ENCODE assay signal across 9 mouse cellular contexts in genomic region chr15:81554558-81555297, GRCm38 (mm10). TPM values are rescaled to one million over a fixed set of nuclear protein-coding genes. Genes with fewer than 3 reads are reported as not detected.
DNase-seq lines count a peak whose midpoint lies in the region; ATAC-seq and TF ChIP-seq lines count a peak whose summit lies in the region.
"Had no signal": no experiment of that assay in that cellular context is flagged by ENCODE, and none has a peak within 500 bp of the region (broad histone marks: within the 10 kb centered on the region; RNA-seq: fewer than 3 reads in every experiment).

No protein-coding gene starts in this region.

- no peak for TF ChIP-seq POLR2A in cerebellum, adult 2 months (IDR thresholded peaks at IDR 0.05; ENCODE audit: borderline replicate concordance, insufficient read depth, low read length)

- no peaks in the 10 kb centered on the region for H3K9me3 ChIP-seq in limb, embryonic 10.5 days (replicated peaks)
- no peaks in the 10 kb centered on the region for H3K9me3 ChIP-seq in liver, embryonic 12.5 days (replicated peaks)

- intact Hi-C loops in heart, postnatal 10 days (cut with DNase I), result no loop called here

- H3K4me1 ChIP-seq in limb, embryonic 10.5 days, result peaks cover 9% of the 10 kb centered on the region
- H3K4me1 ChIP-seq in liver, embryonic 12.5 days, result peaks cover 7% of the 10 kb centered on the region; the same call in 1 of the 2 replicates
- H3K4me1 ChIP-seq in cerebellum, adult 2 months (ENCODE audit: control insufficient read depth, insufficient read depth, low read length), result no peaks in the 10 kb centered on the region

- no peak for TF ChIP-seq CTCF in C2C12 (IDR thresholded peaks at IDR 0.05; ENCODE audit: control insufficient read depth, insufficient read depth, insufficient read length)
- TF ChIP-seq CTCF in cerebellum, adult 2 months (IDR thresholded peaks at IDR 0.05; ENCODE audit: borderline replicate concordance, insufficient read depth, low read depth, low read length), result no peak

- H3K4me3 ChIP-seq in C2C12 (ENCODE audit: insufficient read depth, poor library complexity, severe bottlenecking), result no peak overlapping the region
- H3K4me3 ChIP-seq in limb, embryonic 10.5 days, result no peak overlapping the region
- no peak overlapping the region for H3K4me3 ChIP-seq in liver, embryonic 12.5 days
- no peak overlapping the region for H3K4me3 ChIP-seq in cerebellum, adult 2 months (replicated peaks; ENCODE audit: insufficient read depth, low read depth, low read length)
- H3K4me3 ChIP-seq: erythroblast, embryonic 14.5 days had no signal

- H3ac ChIP-seq in C2C12 (ENCODE audit: control insufficient read depth, insufficient read length, low read depth), result no peak overlapping the region

- H3K79me3 ChIP-seq in C2C12 (ENCODE audit: low read depth), result no peaks in the 10 kb centered on the region

- no peak overlapping the region for H3K27ac ChIP-seq in limb, embryonic 10.5 days
- H3K27ac ChIP-seq in liver, embryonic 12.5 days, result no peak overlapping the region
- no peak overlapping the region for H3K27ac ChIP-seq in cerebellum, adult 2 months (ENCODE audit: insufficient read depth, low read length)

- no peak for ATAC-seq in liver, embryonic 12.5 days

- no peaks in the 10 kb centered on the region for H3K36me3 ChIP-seq in C2C12 (ENCODE audit: control insufficient read depth, insufficient read depth)
- no peaks in the 10 kb centered on the region for H3K36me3 ChIP-seq in limb, embryonic 10.5 days
- no peaks in the 10 kb centered on the region for H3K36me3 ChIP-seq in liver, embryonic 12.5 days

- no peaks in the 10 kb centered on the region for H3K79me2 ChIP-seq in C2C12 (ENCODE audit: control insufficient read depth, insufficient read depth)

- no peaks in the 10 kb centered on the region for H3K27me3 ChIP-seq in C2C12 (ENCODE audit: control insufficient read depth, insufficient read depth, insufficient read length)
- H3K27me3 ChIP-seq in limb, embryonic 10.5 days (ENCODE audit: low read depth, poor library complexity, severe bottlenecking), result no peaks in the 10 kb centered on the region
- H3K27me3 ChIP-seq in liver, embryonic 12.5 days (replicated peaks), result no peaks in the 10 kb centered on the region
- no peaks in the 10 kb centered on the region for H3K27me3 ChIP-seq in cerebellum, adult 2 months (ENCODE audit: control insufficient read depth, insufficient read depth, low read length)

- no peak overlapping the region for H3K4me2 ChIP-seq in liver, embryonic 12.5 days

- no peak overlapping the region for H3K9ac ChIP-seq in liver, embryonic 12.5 days

- 48% methylated on average over 18 of the region's 18 CpGs for WGBS in limb, embryonic 10.5 days
- WGBS in liver, embryonic 12.5 days (ENCODE audit: insufficient replicate concordance), result 66% methylated on average over 18 of the region's 18 CpGs
- 49% methylated on average over 18 of the region's 18 CpGs for WGBS in cerebellum, adult 2 months

- peak; percentile 74 for DNase-seq in R1 (ENCODE audit: low read depth, low spot score)
- peak; percentile 22 to 32 for DNase-seq in heart, postnatal 10 days
- peak; percentile 57 for DNase-seq in limb, embryonic 10.5 days (ENCODE audit: low spot score)
- no peak for DNase-seq in cerebellum, adult 2 months
- no peak for DNase-seq in left cerebral cortex, adult 11 months (ENCODE audit: low spot score)
- DNase-seq: layer of hippocampus, postnatal 36 days had no signal

TF ChIP-seq in C2C12, 6 proteins besides CTCF, POLR2A, EP300 and RAD21:
- TF ChIP-seq MYOG (IDR thresholded peaks at IDR 0.05; ENCODE audit: control insufficient read depth, extremely low read depth, insufficient read length) (no peak), MYOD1 (IDR thresholded peaks at IDR 0.05; ENCODE audit: control insufficient read depth, insufficient read length, low read depth) (peak; percentile 83), MAX (IDR thresholded peaks at IDR 0.05) (no peak), USF1 (IDR thresholded peaks at IDR 0.05; ENCODE audit: low read depth) (no peak)
TF ChIP-seq in C2C12: peak in this region for 1.

RNA-seq across cellular contexts. Expression of gene Ep300, which starts 30.4 kb away (rescaled TPM):
- 19.2 TPM for polyA plus RNA-seq in C2C12 (2012; fragmentation: generic; extraction: Trizol)
- total RNA-seq in heart, postnatal 10 days (2021), result 10 to 100 TPM; 50.1 to 55.0 TPM
- polyA plus RNA-seq in limb, embryonic 10.5 days (2016; fragmentation: Nextera tagmentation; extraction: Ambion mirVana), result 17.4 and 20.7 TPM in 2 replicates
- 11.8 and 13.4 TPM in 2 replicates for polyA plus RNA-seq in liver, embryonic 12.5 days (2016; fragmentation: Nextera tagmentation; extraction: Ambion mirVana)
- 39.3 and 42.0 TPM in 2 replicates for polyA plus RNA-seq in cerebellum, adult 2 months (2012; rRNA removed)

Comparison
In these comparisons a context has a peak if more than half of its experiments do, and no peak if none do; other contexts are left out.
1. DNase-seq: peak in R1 (single experiment), heart, postnatal 10 days (2 of 2) and limb, embryonic 10.5 days (single experiment); none in cerebellum, adult 2 months (0 of 2) and left cerebral cortex, adult 11 months (single experiment).